Mouse (Mus musculus) heart, embryonic 15.5 days (tissue): ENCODE results near the gene Gpbar1. TPM values are rescaled to one million over a fixed set of nuclear protein-coding genes. Genes with fewer than 3 reads are reported as not detected.

Experiments
- polyA plus RNA-seq: library from polyadenylated mRNA; unstranded; fragments of >200 nt; fragmentation: Nextera tagmentation; extraction: Ambion mirVana; gene quantifications from 2 replicates; pipeline ENCODE4 v1.2.1, GENCODE M21; 2015

The Gpbar1 gene
- polyA plus RNA-seq, 1 experiment from 2014 or later: 0.34 TPM

Other genes with a start within 250 kb of the Gpbar1 start
- gene Tns1, start 154.1 kb upstream of the Gpbar1 start, polyA plus RNA-seq: 121 and 140 TPM in 2 replicates
- 0.43 and 0.49 TPM in 2 replicates for gene Rufy4, start 153.0 kb upstream of the Gpbar1 start, polyA plus RNA-seq
- gene Cxcr2, start 124.6 kb upstream of the Gpbar1 start, polyA plus RNA-seq: 0.13 and 0.15 TPM in 2 replicates
- gene Cxcr1, start 83.9 kb upstream of the Gpbar1 start, polyA plus RNA-seq: not detected in 2 replicates
- 406 and 413 TPM in 2 replicates for gene Arpc2, start 42.5 kb upstream of the Gpbar1 start, polyA plus RNA-seq
- gene Aamp, start 6.2 kb downstream of the Gpbar1 start, polyA plus RNA-seq: 168 and 209 TPM in 2 replicates
- 276 and 288 TPM in 2 replicates for gene Pnkd, start 6.4 kb downstream of the Gpbar1 start, polyA plus RNA-seq
- 44.9 and 48.1 TPM in 2 replicates for gene Tmbim1, start 27.1 kb downstream of the Gpbar1 start, polyA plus RNA-seq
- gene Catip, start 83.6 kb downstream of the Gpbar1 start, polyA plus RNA-seq: 0.38 and 0.39 TPM in 2 replicates
- 3.6 and 5.4 TPM in 2 replicates for gene Slc11a1, start 96.6 kb downstream of the Gpbar1 start, polyA plus RNA-seq
- 55.1 and 68.5 TPM in 2 replicates for gene Ctdsp1, start 113.0 kb downstream of the Gpbar1 start, polyA plus RNA-seq
- gene Vil1, start 130.8 kb downstream of the Gpbar1 start, polyA plus RNA-seq: 0.26 and 0.38 TPM in 2 replicates
- gene Cnot9, start 227.5 kb downstream of the Gpbar1 start, polyA plus RNA-seq: 25.8 and 32.4 TPM in 2 replicates